ENCODE assay signal across 8 mouse cellular contexts in genomic region chr2:127363282-127363652, GRCm38 (mm10). TPM values are rescaled to one million over a fixed set of nuclear protein-coding genes. Genes with fewer than 3 reads are reported as not detected.
DNase-seq lines count a peak whose midpoint lies in the region; ATAC-seq lines count a peak whose summit lies in the region.
"Had no signal": no experiment of that assay in that cellular context is flagged by ENCODE, and none has a peak within 500 bp of the region (broad histone marks: within the 10 kb centered on the region; RNA-seq: fewer than 3 reads in every experiment).

No protein-coding gene starts in this region.

- H3K9me3 ChIP-seq in megakaryocyte, embryonic 14.5 days, result no peaks in the 10 kb centered on the region
- no peaks in the 10 kb centered on the region for H3K9me3 ChIP-seq in forebrain, embryonic 15.5 days
- H3K9me3 ChIP-seq in liver, embryonic 12.5 days (replicated peaks), result no peaks in the 10 kb centered on the region
- no peaks in the 10 kb centered on the region for H3K9me3 ChIP-seq in stomach, embryonic 16.5 days (replicated peaks; ENCODE audit: control insufficient read depth, low read length)

- DNase-seq in gastrocnemius, postnatal 14 days, result no peak
- no peak for DNase-seq in retina, postnatal 1 day

- H3K27ac ChIP-seq in forebrain, embryonic 15.5 days (replicated peaks), result no peak overlapping the region
- H3K27ac ChIP-seq in liver, embryonic 12.5 days, result peak overlapping the region; percentile 77
- H3K27ac ChIP-seq in stomach, embryonic 16.5 days (ENCODE audit: low read length), result no peak overlapping the region

- H3K4me2 ChIP-seq in forebrain, embryonic 15.5 days (replicated peaks), result peak overlapping the region; percentile 83
- H3K4me2 ChIP-seq in liver, embryonic 12.5 days, result peak overlapping the region; percentile 95
- H3K4me2 ChIP-seq in stomach, embryonic 16.5 days (ENCODE audit: low read depth, low read length), result peak overlapping the region; percentile 80

- H3K36me3 ChIP-seq in megakaryocyte, embryonic 14.5 days (replicated peaks; ENCODE audit: low read length), result no peaks in the 10 kb centered on the region
- no peaks in the 10 kb centered on the region for H3K36me3 ChIP-seq in forebrain, embryonic 15.5 days
- H3K36me3 ChIP-seq in liver, embryonic 12.5 days, result peaks cover 34% of the 10 kb centered on the region
- no peaks in the 10 kb centered on the region for H3K36me3 ChIP-seq in stomach, embryonic 16.5 days (ENCODE audit: control insufficient read depth, insufficient read depth, low read length)

- H3K4me3 ChIP-seq in megakaryocyte, embryonic 14.5 days (replicated peaks), result peak overlapping the region; percentile 88
- peak overlapping the region; percentile 46 for H3K4me3 ChIP-seq in forebrain, embryonic 15.5 days
- H3K4me3 ChIP-seq in liver, embryonic 12.5 days, result peak overlapping the region; percentile 70
- H3K4me3 ChIP-seq in stomach, embryonic 16.5 days (replicated peaks; ENCODE audit: low read length), result peak overlapping the region; percentile 49

- peaks cover 32% of the 10 kb centered on the region for H3K4me1 ChIP-seq in megakaryocyte, embryonic 14.5 days
- peaks cover 17% of the 10 kb centered on the region for H3K4me1 ChIP-seq in forebrain, embryonic 15.5 days
- peaks cover 54% of the 10 kb centered on the region for H3K4me1 ChIP-seq in liver, embryonic 12.5 days
- H3K4me1 ChIP-seq in stomach, embryonic 16.5 days (ENCODE audit: control insufficient read depth, insufficient read depth, low read length), result peaks cover 14% of the 10 kb centered on the region

- no peak for ATAC-seq in megakaryocyte, adult 5-6 weeks (ENCODE audit: poor library complexity, severe bottlenecking)
- ATAC-seq in forebrain, embryonic 15.5 days (replicated peaks), result peak; percentile 53; the same call in 1 of the 2 replicates
- ATAC-seq in liver, embryonic 12.5 days, result peak; percentile 55
- peak; percentile 4; the same call in 1 of the 2 replicates for ATAC-seq in stomach, embryonic 16.5 days (ENCODE audit: insufficient read depth, low FRiP score)

- WGBS in forebrain, embryonic 15.5 days, result 2% methylated on average over 28 of the region's 28 CpGs
- 2% methylated on average over 28 of the region's 28 CpGs for WGBS in liver, embryonic 12.5 days (ENCODE audit: insufficient replicate concordance)
- under 1% methylated on average over 28 of the region's 28 CpGs for WGBS in stomach, embryonic 16.5 days

- H3K27me3 ChIP-seq in megakaryocyte, embryonic 14.5 days (replicated peaks), result peaks cover 96% of the 10 kb centered on the region
- peaks cover 60% of the 10 kb centered on the region for H3K27me3 ChIP-seq in forebrain, embryonic 15.5 days
- H3K27me3 ChIP-seq in liver, embryonic 12.5 days (replicated peaks), result peaks cover 94% of the 10 kb centered on the region
- H3K27me3 ChIP-seq in stomach, embryonic 16.5 days (ENCODE audit: control insufficient read depth, insufficient read depth, low read length), result peaks cover 57% of the 10 kb centered on the region

- peak overlapping the region; percentile 31 for H3K9ac ChIP-seq in forebrain, embryonic 15.5 days (replicated peaks)
- H3K9ac ChIP-seq in liver, embryonic 12.5 days, result peak overlapping the region; percentile 75
- peak overlapping the region; percentile 44 for H3K9ac ChIP-seq in stomach, embryonic 16.5 days (ENCODE audit: low read length)

- intact Hi-C loops in gastrocnemius, postnatal 14 days (cut with DNase I; ENCODE audit: low total_unique reads), result loop anchor here (2.0 kb wide), 1 partner anchor 68 kb away; no protein-coding TSS in a partner anchor

RNA-seq across cellular contexts. Expression of gene Adra2b, which starts 0.3 kb away (rescaled TPM):
- not detected in 2 replicates for polyA plus RNA-seq in megakaryocyte, embryonic 14.5 days (2012; ENCODE audit: insufficient read depth, low replicate concordance)
- not detected in 2 replicates for total RNA-seq in megakaryocyte, adult 5-6 weeks (2015)
- total RNA-seq in megakaryocyte, adult 5-6 weeks (2017), result not detected in 2 replicates
- 0.88 and 1.00 TPM in 2 replicates for polyA plus RNA-seq in forebrain, embryonic 15.5 days (2015; fragmentation: Nextera tagmentation; extraction: Ambion mirVana)
- 38.3 and 42.5 TPM in 2 replicates for polyA plus RNA-seq in liver, embryonic 12.5 days (2016; fragmentation: Nextera tagmentation; extraction: Ambion mirVana)
- 2.4 and 3.6 TPM in 2 replicates for polyA plus RNA-seq in stomach, embryonic 16.5 days (2015; fragmentation: Nextera tagmentation; extraction: Ambion mirVana)
- total RNA-seq in gastrocnemius, postnatal 14 days (2021), result 1 to 10 TPM; 1.2 to 2.4 TPM

RNA-seq across cellular contexts. Expression of gene Astl, which starts 24.8 kb away (rescaled TPM):
- not detected in 2 replicates for polyA plus RNA-seq in megakaryocyte, embryonic 14.5 days (2012; ENCODE audit: insufficient read depth, low replicate concordance)
- 0.18 TPM in 1 of 2 replicates, not detected in the other for total RNA-seq in megakaryocyte, adult 5-6 weeks (2015)
- 0.07 TPM in 1 of 2 replicates, not detected in the other for total RNA-seq in megakaryocyte, adult 5-6 weeks (2017)
- not detected in 2 replicates for polyA plus RNA-seq in forebrain, embryonic 15.5 days (2015; fragmentation: Nextera tagmentation; extraction: Ambion mirVana)
- not detected in 2 replicates for polyA plus RNA-seq in liver, embryonic 12.5 days (2016; fragmentation: Nextera tagmentation; extraction: Ambion mirVana)
- polyA plus RNA-seq in stomach, embryonic 16.5 days (2015; fragmentation: Nextera tagmentation; extraction: Ambion mirVana), result not detected in 2 replicates
- total RNA-seq in gastrocnemius, postnatal 14 days (2021), result not detected
- polyA plus RNA-seq: gonadal fat pad, adult 2 months had no signal

RNA-seq across cellular contexts. Expression of gene Dusp2, which starts 27.3 kb away (rescaled TPM):
- polyA plus RNA-seq in megakaryocyte, embryonic 14.5 days (2012; ENCODE audit: insufficient read depth, low replicate concordance), result 3.9 and 14.6 TPM in 2 replicates
- 8.6 and 10.9 TPM in 2 replicates for total RNA-seq in megakaryocyte, adult 5-6 weeks (2015)
- total RNA-seq in megakaryocyte, adult 5-6 weeks (2017), result 10.1 and 10.9 TPM in 2 replicates
- polyA plus RNA-seq in forebrain, embryonic 15.5 days (2015; fragmentation: Nextera tagmentation; extraction: Ambion mirVana), result 7.4 and 7.7 TPM in 2 replicates
- 7.3 and 8.0 TPM in 2 replicates for polyA plus RNA-seq in liver, embryonic 12.5 days (2016; fragmentation: Nextera tagmentation; extraction: Ambion mirVana)
- polyA plus RNA-seq in stomach, embryonic 16.5 days (2015; fragmentation: Nextera tagmentation; extraction: Ambion mirVana), result 2.5 and 2.9 TPM in 2 replicates
- 1 to 10 TPM; 1.6 TPM for total RNA-seq in gastrocnemius, postnatal 14 days (2021)
